Mouse (Mus musculus): ENCODE results near the gene Sct.
A peak's percentile ranks its signal among the peaks of the same experiment; 100 is the strongest.

The Sct gene

GRCm38 (mm10) chr7:141278766-141279590 is at the start of gene Sct:
Sct (minus strand) TSS chr7:141279133.
- DNase-seq (ENCODE audit: low spot score in 2 of 2), result no peak

- no peak for DNase-seq (ENCODE audit: low spot score in 2 of 2)
These were observed 49.5 kb upstream of the Sct start for GRCm38 (mm10) chr7:141328373-141328990.

GRCm38 (mm10) chr7:141327469-141328372 is 48.8 kb upstream of the Sct start, which contains the start of the genes Deaf1 and Tmem80:
Deaf1 (minus strand) TSS chr7:141327690.
Tmem80 (plus strand) TSS chr7:141327739.
- peak; percentile 96 to 100 for DNase-seq (ENCODE audit: low spot score in 2 of 2)

GRCm38 (mm10) chr7:141326546-141327446 is 47.9 kb upstream of the Sct start:
- peak; percentile 14 to 21 for DNase-seq (ENCODE audit: low spot score in 2 of 2)

- no peak for DNase-seq (ENCODE audit: low spot score in 2 of 2)
These were observed 45.8 kb upstream of the Sct start for GRCm38 (mm10) chr7:141324686-141325085.

GRCm38 (mm10) chr7:141319446-141319845 is 40.5 kb upstream of the Sct start:
- DNase-seq (ENCODE audit: low spot score in 2 of 2), result no peak

GRCm38 (mm10) chr7:141317619-141318132 is 38.7 kb upstream of the Sct start:
- DNase-seq (ENCODE audit: low spot score in 2 of 2), result no peak

GRCm38 (mm10) chr7:141315974-141316373 is 37.0 kb upstream of the Sct start:
- no peak for DNase-seq (ENCODE audit: low spot score in 2 of 2)

GRCm38 (mm10) chr7:141315076-141315475 is 36.1 kb upstream of the Sct start:
- DNase-seq (ENCODE audit: low spot score in 2 of 2), result no peak

- no peak for DNase-seq (ENCODE audit: low spot score in 2 of 2)
These were observed 35.5 kb upstream of the Sct start for GRCm38 (mm10) chr7:141314416-141314815.

- no peak for DNase-seq (ENCODE audit: low spot score in 2 of 2)
These were observed 25.6 kb upstream of the Sct start for GRCm38 (mm10) chr7:141304537-141304936.

- DNase-seq (ENCODE audit: low spot score in 2 of 2), result no peak
These were observed 23.9 kb upstream of the Sct start for GRCm38 (mm10) chr7:141302702-141303268.

GRCm38 (mm10) chr7:141301386-141301785 is 22.5 kb upstream of the Sct start:
- DNase-seq (ENCODE audit: low spot score in 2 of 2), result no peak

GRCm38 (mm10) chr7:141299175-141299574 is 20.2 kb upstream of the Sct start:
- no peak for DNase-seq (ENCODE audit: low spot score in 2 of 2)

- no peak for DNase-seq (ENCODE audit: low spot score in 2 of 2)
These were observed 19.2 kb upstream of the Sct start for GRCm38 (mm10) chr7:141297926-141298650.

GRCm38 (mm10) chr7:141294479-141294878 is 15.5 kb upstream of the Sct start:
- no peak for DNase-seq (ENCODE audit: low spot score in 2 of 2)

- DNase-seq (ENCODE audit: low spot score in 2 of 2), result no peak
These were observed 15.0 kb upstream of the Sct start for GRCm38 (mm10) chr7:141293852-141294471.

GRCm38 (mm10) chr7:141292583-141293388 is 13.9 kb upstream of the Sct start:
- DNase-seq (ENCODE audit: low spot score in 2 of 2), result no peak
